Mouse (Mus musculus) stomach, postnatal 0 days (tissue): Measurements from ENCODE around the gene Rpl11.

Source experiments
- CTCF ChIP-seq: IDR thresholded peaks from 2 replicates; pipeline ENCODE4 v1.5.1; 2016; ENCODE audit warnings: antibody characterized with exemption, low read depth, mild to moderate bottlenecking, moderate library complexity
- EP300 ChIP-seq: optimal IDR thresholded peaks from 2 replicates; pipeline ENCODE3; 2016; ENCODE audit warnings: antibody characterized with exemption

GRCm38 (mm10) chr4:136071178-136071714 is 18.0 kb upstream of the Rpl11 start:
- peak; percentile 98 for TF ChIP-seq CTCF
- no peak for TF ChIP-seq EP300
